Mouse (Mus musculus) liver, postnatal 0 days (tissue): ENCODE results near the gene Wfdc15b.

ENCODE experiments used
- CTCF ChIP-seq: sonication (generic); IDR thresholded peaks from 2 replicates; pipeline ENCODE4 v1.5.1; 2016; ENCODE audit warnings: antibody characterized with exemption, low read depth
- EP300 ChIP-seq: IDR thresholded peaks from 2 replicates; pipeline ENCODE4 v1.6.1; 2016; ENCODE audit warnings: antibody characterized with exemption, low read depth, mild to moderate bottlenecking

DNA sequence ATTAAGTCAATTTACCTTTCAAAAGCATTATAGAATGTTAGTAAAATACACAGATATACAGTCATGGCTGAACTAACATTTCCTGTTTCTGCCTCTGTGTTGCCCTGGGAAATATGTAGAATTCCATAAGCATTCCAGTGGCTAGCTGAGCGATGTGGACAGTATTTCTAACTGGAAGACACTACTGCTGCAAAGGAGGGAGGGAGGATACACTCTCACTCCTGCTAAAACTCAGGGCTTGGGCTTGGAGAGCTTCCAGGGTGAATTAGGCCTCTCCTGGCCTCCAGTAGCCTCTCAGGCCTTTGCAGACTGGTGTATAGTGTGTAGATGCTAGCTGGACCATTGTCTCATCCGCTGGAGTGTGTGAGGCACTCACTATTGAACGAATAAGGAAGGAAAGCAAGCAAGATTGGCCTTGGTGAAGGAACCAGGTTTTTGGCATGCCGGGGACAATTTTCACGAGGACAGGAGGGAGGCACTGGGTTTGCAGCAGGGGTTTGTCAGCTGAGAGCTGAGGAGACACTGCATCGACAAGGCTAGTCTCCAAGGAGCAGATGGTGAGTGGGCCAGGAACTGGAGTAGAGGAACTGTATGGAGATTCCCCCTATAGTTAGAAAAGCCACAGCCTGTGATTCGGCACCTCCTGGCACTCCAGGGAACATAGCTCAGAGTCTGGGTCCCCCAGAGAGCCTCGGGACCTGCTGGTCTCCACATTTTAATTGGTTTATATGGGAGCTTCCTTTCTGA lies 46.6 kb downstream of the Wfdc15b start:
- TF ChIP-seq CTCF (no peak), EP300 (no peak)
